Mouse (Mus musculus) heart, adult 8-10 months (tissue): ENCODE measurements around the gene Mef2c. TPM values are rescaled to one million over a fixed set of nuclear protein-coding genes. Genes with fewer than 3 reads are reported as not detected.

Source experiments
- DNase-seq: peaks from one replicate; pipeline ENCODE4 v3.0.0; 2022; ENCODE audit warnings: low spot score
- total RNA-seq, 4 experiments: library from RNA; stranded (reverse); gene quantifications; 2 replicates each; pipeline ENCODE4 v1.2.4; 2022

Mef2c gene
- total RNA-seq, 4 experiments from 2014 or later, result 55.8 to 86.8 (median 66.9) TPM

GRCm38 (mm10) chr13:83661166-83661565, 157.3 kb downstream of the Mef2c start:
- no peak for DNase-seq

GRCm38 (mm10) chr13:83662089-83662551, 158.3 kb downstream of the Mef2c start:
- DNase-seq, result no peak

GRCm38 (mm10) chr13:83666179-83666578, 162.3 kb downstream of the Mef2c start:
- no peak for DNase-seq

DNA sequence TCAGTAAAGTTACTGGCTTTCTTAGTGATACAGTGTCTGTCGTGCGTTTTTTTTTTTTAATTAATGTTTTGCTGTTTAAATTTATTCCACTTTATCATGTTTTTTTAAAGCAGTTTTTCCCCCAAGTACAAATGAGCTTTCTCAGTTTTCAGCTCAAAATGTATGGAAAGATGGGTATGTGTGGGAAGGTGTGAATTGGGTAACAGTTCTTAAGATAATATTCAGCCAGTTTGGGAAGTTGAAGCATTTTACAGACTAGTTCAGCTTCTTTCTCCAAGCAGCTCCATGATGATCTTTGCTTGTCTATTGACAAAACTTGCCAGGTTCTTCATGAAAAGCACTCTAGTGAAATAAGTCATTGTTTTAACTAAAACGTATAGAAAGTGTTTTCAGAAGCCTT, 163.2 kb downstream of the Mef2c start:
- DNase-seq, result no peak

DNA sequence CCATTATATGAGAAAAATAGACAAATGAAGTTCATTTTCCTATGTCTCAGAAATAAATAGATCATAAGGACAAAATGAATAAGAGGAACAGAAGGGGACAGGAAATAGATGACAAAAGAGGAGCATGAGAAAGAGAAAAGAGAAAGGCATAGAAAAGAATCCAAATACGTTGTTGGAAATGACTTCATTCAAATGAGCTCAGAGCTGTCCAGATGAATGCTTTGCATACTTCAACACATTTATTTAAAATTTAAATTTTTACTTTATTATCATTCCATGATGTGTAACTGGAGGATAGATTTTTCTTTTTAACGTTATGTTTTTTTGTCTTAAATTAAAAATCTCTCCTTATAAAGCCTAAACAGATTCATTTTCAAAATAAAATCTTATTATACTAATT, 203.8 kb downstream of the Mef2c start:
- no peak for DNase-seq

- DNase-seq, result no peak
Measured at GRCm38 (mm10) chr13:83712778-83713380, 209.0 kb downstream of the Mef2c start.

DNA sequence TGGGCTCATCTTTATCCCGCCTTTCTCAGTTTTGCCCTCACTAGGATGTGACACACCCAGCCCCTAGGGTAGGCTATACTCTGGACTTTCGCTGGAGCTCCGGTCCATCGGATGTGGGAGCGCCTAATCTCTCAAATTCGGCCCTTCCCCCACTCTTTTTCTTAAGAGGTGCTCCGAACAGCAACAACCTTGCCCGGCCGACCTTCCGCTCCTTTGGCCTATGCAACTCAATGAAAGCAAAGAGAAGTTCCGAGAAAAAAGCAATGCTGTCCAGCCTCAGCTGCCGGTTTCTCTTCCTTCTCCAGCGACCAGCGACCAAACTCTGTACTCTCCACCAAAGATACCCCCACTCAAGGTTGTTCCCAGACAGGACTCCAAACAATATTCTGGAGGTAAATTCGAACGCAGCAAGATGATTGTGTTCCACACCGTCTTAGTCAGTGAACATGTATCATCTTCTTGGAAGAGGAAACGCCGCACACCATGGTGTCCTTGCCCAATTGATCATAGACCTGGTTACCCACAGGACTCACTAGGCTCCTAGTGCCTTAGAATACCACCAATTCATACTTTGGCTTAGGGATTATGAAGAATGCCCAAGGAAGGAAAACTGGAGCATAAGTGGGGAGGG, 209.9 kb downstream of the Mef2c start:
- no peak for DNase-seq

- peak; percentile 76 for DNase-seq
Measured at GRCm38 (mm10) chr13:83714466-83715307, 210.9 kb downstream of the Mef2c start.

- no peak for DNase-seq
Measured at GRCm38 (mm10) chr13:83715308-83715785, 211.5 kb downstream of the Mef2c start.

DNA sequence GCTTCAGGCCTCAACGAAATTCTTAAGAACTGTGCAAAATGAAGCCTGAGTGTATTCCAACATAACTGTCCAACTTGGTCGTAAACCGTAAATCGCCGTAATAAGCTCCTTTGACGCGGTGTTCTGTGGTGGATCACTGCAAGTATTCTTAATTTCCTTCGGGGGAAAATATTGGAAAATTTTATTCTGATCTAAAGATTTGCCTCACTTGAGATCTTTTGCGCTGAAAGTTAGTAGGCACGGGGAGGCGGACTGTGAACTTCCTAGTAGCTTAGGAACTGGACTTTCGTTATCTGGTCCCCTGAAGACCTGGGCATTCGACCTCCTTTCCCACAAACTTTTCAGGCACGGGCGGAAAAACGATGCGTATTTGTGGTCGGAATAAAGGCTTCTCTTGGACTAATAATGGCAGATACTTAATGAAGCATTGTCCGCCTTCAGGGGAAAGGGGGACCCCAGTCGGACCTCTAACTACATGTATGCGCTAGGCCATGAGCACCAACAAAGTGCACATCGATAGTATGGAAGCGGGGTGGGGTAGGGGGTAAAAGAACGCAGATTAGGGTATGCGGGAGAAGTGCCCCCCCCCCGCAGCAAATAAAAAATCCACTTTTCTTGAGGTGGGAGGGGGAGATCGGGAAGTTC, 212.3 kb downstream of the Mef2c start:
- DNase-seq, result no peak
